19 mouse cellular contexts compared by ENCODE assay signal in genomic region chr19:4802691-4803091, GRCm38 (mm10). TPM values are rescaled to one million over a fixed set of nuclear protein-coding genes. Genes with fewer than 3 reads are reported as not detected.
DNase-seq lines count a peak whose midpoint lies in the region; ATAC-seq lines count a peak whose summit lies in the region.
"Had no signal": no experiment of that assay in that cellular context is flagged by ENCODE, and none has a peak within 500 bp of the region (broad histone marks: within the 10 kb centered on the region; RNA-seq: fewer than 3 reads in every experiment).

No protein-coding gene starts in this region.

- H3K27ac ChIP-seq in liver, embryonic 16.5 days (ENCODE audit: low read length) = no peak overlapping the region
- H3K27ac ChIP-seq in liver, embryonic 12.5 days = no peak overlapping the region
- no peak overlapping the region for H3K27ac ChIP-seq in embryonic facial prominence, embryonic 10.5 days (replicated peaks)
- no peak overlapping the region for H3K27ac ChIP-seq in kidney, embryonic 14.5 days (ENCODE audit: low read depth, low read length)
- H3K27ac ChIP-seq: intestine, embryonic 15.5 days; limb, embryonic 13.5 days had no signal

- intact Hi-C loops in gastrocnemius, postnatal 14 days (cut with DNase I; ENCODE audit: low total_unique reads) = loop anchor here (5.0 kb wide), 1 partner anchor 35 kb away; no protein-coding TSS in a partner anchor

- H3K4me3 ChIP-seq in liver, embryonic 16.5 days (ENCODE audit: low read depth, low read length) = no peak overlapping the region
- H3K4me3 ChIP-seq in liver, embryonic 12.5 days = no peak overlapping the region
- H3K4me3 ChIP-seq in embryonic facial prominence, embryonic 10.5 days = peak overlapping the region; percentile 9; the same call in 1 of the 2 replicates
- no peak overlapping the region for H3K4me3 ChIP-seq in kidney, embryonic 14.5 days (ENCODE audit: low read length)
- H3K4me3 ChIP-seq: intestine, embryonic 15.5 days; limb, embryonic 13.5 days had no signal

- H3K9ac ChIP-seq in liver, embryonic 16.5 days (ENCODE audit: low read depth, low read length) = no peak overlapping the region
- H3K9ac ChIP-seq in liver, embryonic 12.5 days = no peak overlapping the region
- H3K9ac ChIP-seq in kidney, embryonic 14.5 days (ENCODE audit: low read depth, low read length) = no peak overlapping the region
- H3K9ac ChIP-seq: intestine, embryonic 15.5 days; limb, embryonic 13.5 days; lung, embryonic 14.5 days had no signal

- 0 out of 2 replicates have a peak, but pooled peaks have one; percentile 16 for ATAC-seq in liver, embryonic 16.5 days (ENCODE audit: low read depth)
- no peak for ATAC-seq in liver, embryonic 12.5 days
- no peak for ATAC-seq in kidney, embryonic 14.5 days (ENCODE audit: low FRiP score, low TSS enrichment)
- ATAC-seq: intestine, embryonic 15.5 days had no signal

- 95% methylated on average over 7 of the region's 7 CpGs for WGBS in liver, embryonic 16.5 days (ENCODE audit: insufficient replicate concordance)
- WGBS in liver, embryonic 12.5 days (ENCODE audit: insufficient replicate concordance) = 90% methylated on average over 7 of the region's 7 CpGs
- 97% methylated on average over 7 of the region's 7 CpGs for WGBS in embryonic facial prominence, embryonic 10.5 days
- WGBS in kidney, embryonic 14.5 days = 97% methylated on average over 7 of the region's 7 CpGs

- peaks cover 1% of the 10 kb centered on the region for H3K4me1 ChIP-seq in liver, embryonic 16.5 days (ENCODE audit: control insufficient read depth, low read depth, low read length)
- H3K4me1 ChIP-seq in liver, embryonic 12.5 days = peaks cover 51% of the 10 kb centered on the region
- 0 out of 2 replicates have a peak, but pooled peaks cover 9% of the 10 kb centered on the region for H3K4me1 ChIP-seq in embryonic facial prominence, embryonic 10.5 days
- 0 out of 2 replicates have a peak, but pooled peaks cover under 1% of the 10 kb centered on the region for H3K4me1 ChIP-seq in kidney, embryonic 14.5 days (ENCODE audit: control insufficient read depth, insufficient read depth, low read length)

- H3K36me3 ChIP-seq in liver, embryonic 16.5 days (ENCODE audit: control insufficient read depth, insufficient read depth) = peaks cover 45% of the 10 kb centered on the region
- H3K36me3 ChIP-seq in liver, embryonic 12.5 days = peaks cover 86% of the 10 kb centered on the region
- peaks cover 86% of the 10 kb centered on the region for H3K36me3 ChIP-seq in embryonic facial prominence, embryonic 10.5 days (replicated peaks)
- peaks cover 60% of the 10 kb centered on the region for H3K36me3 ChIP-seq in kidney, embryonic 14.5 days (ENCODE audit: control insufficient read depth, insufficient read depth, low read length)

- peak; percentile 71 for DNase-seq in brain, adult 2 months (ENCODE audit: low read depth, low spot score)
- DNase-seq in cerebellum, adult 11-12 months = peak; percentile 70
- DNase-seq in embryonic facial prominence, embryonic 10.5 days (ENCODE audit: low spot score) = no peak
- DNase-seq in adrenal gland, adult 18-20 months (ENCODE audit: low spot score in 2 of 2) = no peak
- no peak for DNase-seq in gastrocnemius, postnatal 14 days
- DNase-seq: embryo, embryonic 11 days; heart, adult 18-20 months; heart, postnatal 10 days; kidney, postnatal 14 days; lung, embryonic 14.5 days; right cerebral cortex, adult 18-20 months; thymus, postnatal 4 days had no signal

- no peak overlapping the region for H3K4me2 ChIP-seq in liver, embryonic 16.5 days (ENCODE audit: low read depth, low read length)
- H3K4me2 ChIP-seq in liver, embryonic 12.5 days = no peak overlapping the region
- H3K4me2 ChIP-seq in kidney, embryonic 14.5 days (replicated peaks; ENCODE audit: low read depth, low read length) = no peak overlapping the region
- H3K4me2 ChIP-seq: intestine, embryonic 15.5 days; limb, embryonic 13.5 days; lung, embryonic 14.5 days; midbrain, embryonic 11.5 days had no signal

- no peaks in the 10 kb centered on the region for H3K9me3 ChIP-seq in liver, embryonic 16.5 days (replicated peaks; ENCODE audit: control insufficient read depth, low read length)
- no peaks in the 10 kb centered on the region for H3K9me3 ChIP-seq in liver, embryonic 12.5 days (replicated peaks)
- no peaks in the 10 kb centered on the region for H3K9me3 ChIP-seq in embryonic facial prominence, embryonic 10.5 days
- H3K9me3 ChIP-seq in kidney, embryonic 14.5 days (ENCODE audit: control insufficient read depth, low read length) = no peaks in the 10 kb centered on the region
- H3K9me3 ChIP-seq: intestine, embryonic 15.5 days; limb, embryonic 13.5 days had no signal

- no peaks in the 10 kb centered on the region for H3K27me3 ChIP-seq in liver, embryonic 16.5 days (ENCODE audit: control insufficient read depth, insufficient read depth, low read depth, low read length)
- no peaks in the 10 kb centered on the region for H3K27me3 ChIP-seq in liver, embryonic 12.5 days (replicated peaks)
- no peaks in the 10 kb centered on the region for H3K27me3 ChIP-seq in embryonic facial prominence, embryonic 10.5 days (replicated peaks; ENCODE audit: low read depth, poor library complexity, severe bottlenecking)
- H3K27me3 ChIP-seq in kidney, embryonic 14.5 days (ENCODE audit: control insufficient read depth, insufficient read depth, low read length) = no peaks in the 10 kb centered on the region
- H3K27me3 ChIP-seq: CH12.LX; intestine, embryonic 15.5 days; limb, embryonic 13.5 days had no signal

RNA-seq across cellular contexts. Expression of gene Gm21992, which starts 8.7 kb away (rescaled TPM):
- 11.7 and 13.7 TPM in 2 replicates for polyA plus RNA-seq in liver, embryonic 16.5 days (2015; fragmentation: Nextera tagmentation; extraction: Ambion mirVana)
- polyA plus RNA-seq in liver, embryonic 12.5 days (2016; fragmentation: Nextera tagmentation; extraction: Ambion mirVana) = 18.1 and 18.9 TPM in 2 replicates
- polyA plus RNA-seq in embryonic facial prominence, embryonic 10.5 days (2016; fragmentation: Nextera tagmentation; extraction: Ambion mirVana) = 38.8 and 41.8 TPM in 2 replicates
- total RNA-seq in adrenal gland, adult 18-20 months (2021) = 10 to 100 TPM; 28.1 to 30.6 TPM
- 10 to 100 TPM in 1 of 2 experiments, 1 to 10 TPM in 1; 9.0 to 11.9 TPM for total RNA-seq in gastrocnemius, postnatal 14 days (2021)
- 30.6 and 41.2 TPM in 2 replicates for polyA plus RNA-seq in kidney, embryonic 14.5 days (2014; fragmentation: Nextera tagmentation; extraction: Ambion mirVana)

RNA-seq across cellular contexts. Expression of gene Rbm14, which starts 8.7 kb away (rescaled TPM):
- 39.1 and 41.2 TPM in 2 replicates for polyA plus RNA-seq in liver, embryonic 16.5 days (2015; fragmentation: Nextera tagmentation; extraction: Ambion mirVana)
- 62.0 and 63.5 TPM in 2 replicates for polyA plus RNA-seq in liver, embryonic 12.5 days (2016; fragmentation: Nextera tagmentation; extraction: Ambion mirVana)
- polyA plus RNA-seq in embryonic facial prominence, embryonic 10.5 days (2016; fragmentation: Nextera tagmentation; extraction: Ambion mirVana) = 134 and 140 TPM in 2 replicates
- 10 to 100 TPM; 46.1 to 59.0 TPM for total RNA-seq in adrenal gland, adult 18-20 months (2021)
- 10 to 100 TPM; 13.6 to 13.9 TPM for total RNA-seq in gastrocnemius, postnatal 14 days (2021)
- 71.4 and 102 TPM in 2 replicates for polyA plus RNA-seq in kidney, embryonic 14.5 days (2014; fragmentation: Nextera tagmentation; extraction: Ambion mirVana)

RNA-seq across cellular contexts. Expression of gene Rbm4, which starts 9.0 kb away (rescaled TPM):
- 28.3 and 29.2 TPM in 2 replicates for polyA plus RNA-seq in liver, embryonic 16.5 days (2015; fragmentation: Nextera tagmentation; extraction: Ambion mirVana)
- 30.7 and 32.6 TPM in 2 replicates for polyA plus RNA-seq in liver, embryonic 12.5 days (2016; fragmentation: Nextera tagmentation; extraction: Ambion mirVana)
- 92.1 and 99.5 TPM in 2 replicates for polyA plus RNA-seq in embryonic facial prominence, embryonic 10.5 days (2016; fragmentation: Nextera tagmentation; extraction: Ambion mirVana)
- total RNA-seq in adrenal gland, adult 18-20 months (2021) = 10 to 100 TPM; 64.1 to 66.8 TPM
- total RNA-seq in gastrocnemius, postnatal 14 days (2021) = 10 to 100 TPM; 32.3 to 36.9 TPM
- 64.7 and 69.6 TPM in 2 replicates for polyA plus RNA-seq in kidney, embryonic 14.5 days (2014; fragmentation: Nextera tagmentation; extraction: Ambion mirVana)

RNA-seq across cellular contexts. Expression of gene Ccs, which starts 36.4 kb away (rescaled TPM):
- polyA plus RNA-seq in liver, embryonic 16.5 days (2015; fragmentation: Nextera tagmentation; extraction: Ambion mirVana) = 55.2 and 57.1 TPM in 2 replicates
- polyA plus RNA-seq in liver, embryonic 12.5 days (2016; fragmentation: Nextera tagmentation; extraction: Ambion mirVana) = 40.3 and 43.6 TPM in 2 replicates
- polyA plus RNA-seq in embryonic facial prominence, embryonic 10.5 days (2016; fragmentation: Nextera tagmentation; extraction: Ambion mirVana) = 52.1 and 52.8 TPM in 2 replicates
- total RNA-seq in adrenal gland, adult 18-20 months (2021) = 100 to 1,000 TPM in 1 of 2 experiments, 10 to 100 TPM in 1; 94.4 to 109 TPM
- total RNA-seq in gastrocnemius, postnatal 14 days (2021) = 10 to 100 TPM; 31.4 to 34.1 TPM
- polyA plus RNA-seq in kidney, embryonic 14.5 days (2014; fragmentation: Nextera tagmentation; extraction: Ambion mirVana) = 53.5 and 57.4 TPM in 2 replicates

RNA-seq across cellular contexts. Expression of gene Ccdc87, which starts 36.5 kb away (rescaled TPM):
- not detected in 2 replicates for polyA plus RNA-seq in liver, embryonic 16.5 days (2015; fragmentation: Nextera tagmentation; extraction: Ambion mirVana)
- polyA plus RNA-seq in liver, embryonic 12.5 days (2016; fragmentation: Nextera tagmentation; extraction: Ambion mirVana) = not detected in 2 replicates
- 0.06 and 0.11 TPM in 2 replicates for polyA plus RNA-seq in embryonic facial prominence, embryonic 10.5 days (2016; fragmentation: Nextera tagmentation; extraction: Ambion mirVana)
- under 1 TPM in 1 of 2 experiments, not detected in 1; 0.13 TPM for total RNA-seq in adrenal gland, adult 18-20 months (2021)
- total RNA-seq in gastrocnemius, postnatal 14 days (2021) = not detected
- polyA plus RNA-seq in kidney, embryonic 14.5 days (2014; fragmentation: Nextera tagmentation; extraction: Ambion mirVana) = not detected in 2 replicates
- total RNA-seq: CH12.LX; heart, postnatal 10 days had no signal
- polyA plus RNA-seq: intestine, embryonic 15.5 days; limb, embryonic 13.5 days had no signal

Comparison
In these comparisons a context has a peak if more than half of its experiments do, and no peak if none do; other contexts are left out.
1. DNase-seq: peak in brain, adult 2 months (single experiment) and cerebellum, adult 11-12 months (single experiment); none in embryonic facial prominence, embryonic 10.5 days (single experiment), adrenal gland, adult 18-20 months (0 of 2) and gastrocnemius, postnatal 14 days (single experiment).